Mouse (Mus musculus) CH12.LX (cell line): ENCODE measurements around the gene Necab2. TPM values are rescaled to one million over a fixed set of nuclear protein-coding genes. Genes with fewer than 3 reads are reported as not detected.

Experiments
- DNase-seq: peaks from one replicate; pipeline ENCODE4 v3.0.0-alpha.2; 2013; ENCODE audit errors: extremely low read depth
- H3K27ac ChIP-seq: 2 replicates; pipeline ENCODE4 v1.5.1; 2012; ENCODE audit warnings: low read depth, mild to moderate bottlenecking, control low read depth, moderate library complexity; ENCODE audit not compliant: insufficient read depth
- H3K27me3 ChIP-seq: replicated peaks from 2 replicates; pipeline ENCODE3; 2012; ENCODE audit warnings: inconsistent platforms
- H3K36me3 ChIP-seq, 2 experiments: replicated peaks in 1 of 2; 2 replicates each; pipeline versions ENCODE3 to v1.6.1; 2012; ENCODE audit warnings: inconsistent platforms in 1 of 2, low read length in 1 of 2, mild to moderate bottlenecking in 1 of 2, mixed read lengths in 1 of 2, moderate library complexity in 1 of 2; ENCODE audit not compliant: control insufficient read depth in 1 of 2, insufficient read depth in 1 of 2
- H3K4me1 ChIP-seq, 2 experiments: 2 replicates each; pipeline ENCODE4 v1.6.1; 2012; ENCODE audit warnings: inconsistent platforms in 1 of 2, moderate library complexity in 1 of 2; ENCODE audit not compliant: insufficient read depth in 2 of 2, control insufficient read depth in 1 of 2
- H3K4me2 ChIP-seq: 2 replicates; pipeline ENCODE4 v1.6.1; 2012; ENCODE audit warnings: low read depth, mild to moderate bottlenecking, control low read depth; ENCODE audit not compliant: poor library complexity, insufficient read depth, severe bottlenecking
- H3K4me3 ChIP-seq, 3 experiments: fragments of 150-350 bp in 1 of 3; sonication (generic) in 1 of 3; replicated peaks in 1 of 3; 2 replicates each; pipeline versions ENCODE3 to v1.5.1; 2011 to 2012; ENCODE audit warnings: low read depth in 2 of 3, low read length in 2 of 3, mild to moderate bottlenecking in 2 of 3, moderate library complexity in 2 of 3, control low read depth in 1 of 3, improper control_type of control experiment in 1 of 3, inconsistent platforms in 1 of 3, mixed read lengths in 1 of 3; ENCODE audit not compliant: poor library complexity in 1 of 3
- H3K79me2 ChIP-seq: replicated peaks from 2 replicates; pipeline ENCODE4 v1.6.1; 2012; ENCODE audit warnings: mild to moderate bottlenecking, moderate library complexity; ENCODE audit not compliant: control insufficient read depth, poor library complexity, insufficient read depth, severe bottlenecking; ENCODE audit errors: extremely low read depth
- H3K9ac ChIP-seq: 2 replicates; pipeline ENCODE4 v1.6.1; 2012; ENCODE audit warnings: low read depth, mild to moderate bottlenecking, control low read depth, moderate library complexity; ENCODE audit not compliant: insufficient read depth
- H3K9me3 ChIP-seq: replicated peaks from 2 replicates; pipeline ENCODE3; 2012; ENCODE audit warnings: low read length, inconsistent platforms, mixed read lengths
- E2F4 ChIP-seq: IDR thresholded peaks from 2 replicates; pipeline ENCODE4 v1.6.1; 2011; ENCODE audit warnings: low read depth, low read length, improper control_type of control experiment; ENCODE audit not compliant: insufficient replicate concordance
- EP300 ChIP-seq: IDR thresholded peaks from 2 replicates; pipeline ENCODE4 v1.6.1; 2011; ENCODE audit warnings: low read length, improper control_type of control experiment
- GABPA ChIP-seq: IDR thresholded peaks from 2 replicates; pipeline ENCODE4 v1.6.1; 2012; ENCODE audit warnings: low read depth, low read length, improper control_type of control experiment, inconsistent platforms; ENCODE audit not compliant: insufficient replicate concordance
- HCFC1 ChIP-seq: IDR thresholded peaks from 2 replicates; pipeline ENCODE4 v1.6.1; 2012; ENCODE audit warnings: low read depth, mild to moderate bottlenecking, inconsistent platforms, low read length, improper control_type of control experiment
- IRF4 ChIP-seq: IDR thresholded peaks from 2 replicates; pipeline ENCODE4 v1.6.1; 2014; ENCODE audit warnings: low read depth, mild to moderate bottlenecking, inconsistent platforms, low read length, improper control_type of control experiment
- JUN ChIP-seq: IDR thresholded peaks from 2 replicates; pipeline ENCODE4 v1.6.1; 2011; ENCODE audit warnings: low read depth, mild to moderate bottlenecking, low read length, improper control_type of control experiment, moderate library complexity; ENCODE audit not compliant: insufficient read depth
- MAFK ChIP-seq: IDR thresholded peaks from 2 replicates; pipeline ENCODE4 v1.6.1; 2011; ENCODE audit warnings: low read length, improper control_type of control experiment; ENCODE audit not compliant: insufficient replicate concordance
- NELFE ChIP-seq: IDR thresholded peaks from 2 replicates; pipeline ENCODE4 v1.6.1; 2011; ENCODE audit warnings: low read depth, low read length, improper control_type of control experiment
- PAX5 ChIP-seq: IDR thresholded peaks from 2 replicates; pipeline ENCODE4 v1.6.1; 2012; ENCODE audit warnings: low read length, inconsistent platforms, mixed read lengths
- POLR2AphosphoS2 ChIP-seq: IDR thresholded peaks from 2 replicates; pipeline ENCODE4 v1.6.1; 2011; ENCODE audit warnings: low read depth, low read length, improper control_type of control experiment
- RAD21 ChIP-seq: IDR thresholded peaks from 2 replicates; pipeline ENCODE4 v1.6.1; 2011; ENCODE audit warnings: low read depth, mild to moderate bottlenecking, low read length, improper control_type of control experiment, moderate library complexity
- SMC3 ChIP-seq: IDR thresholded peaks from 2 replicates; pipeline ENCODE4 v1.6.1; 2011; ENCODE audit warnings: low read depth, low read length, improper control_type of control experiment
- TBP ChIP-seq: conservative IDR thresholded peaks from 2 replicates; pipeline ENCODE4 v1.6.1; 2011; ENCODE audit warnings: low read depth, low read length, improper control_type of control experiment
- UBTF ChIP-seq: IDR thresholded peaks from 2 replicates; pipeline ENCODE4 v1.6.1; 2012; ENCODE audit warnings: low read depth, mild to moderate bottlenecking, inconsistent platforms, low read length, improper control_type of control experiment, moderate library complexity
- USF1 ChIP-seq: IDR thresholded peaks from 2 replicates; pipeline ENCODE4 v1.6.1; 2014; ENCODE audit warnings: low read depth, mild to moderate bottlenecking, inconsistent platforms, low read length, improper control_type of control experiment
- ZMIZ1 ChIP-seq: IDR thresholded peaks from 2 replicates; pipeline ENCODE4 v1.6.1; 2012; ENCODE audit warnings: low read depth, mild to moderate bottlenecking, inconsistent platforms, low read length, improper control_type of control experiment
- ZNF384 ChIP-seq: IDR thresholded peaks from 2 replicates; pipeline ENCODE4 v1.6.1; 2012; ENCODE audit warnings: low read depth, low read length, improper control_type of control experiment, inconsistent platforms
- dilution Hi-C: fragments of 300-500 bp; cut with MboI; formaldehyde crosslinking; loops from 2 replicates; pipeline ENCODE4 v1.14.3; 2020; ENCODE audit warnings: low sequenced_read_pairs; ENCODE audit not compliant: extremely low pct_unique_long_range_greater_than_20kb, extremely low pct_ligation_motif_present
- in situ Hi-C: fragments of 300-500 bp; cut with MboI; formaldehyde crosslinking; loops from 3 replicates; pipeline ENCODE4 v1.14.3; 2019; ENCODE audit warnings: low sequenced_read_pairs, low pct_ligation_motif_present, low pct_unique_long_range_greater_than_20kb, mixed read lengths
- polyA plus RNA-seq: library from polyadenylated mRNA; unstranded; fragments of >175 nt; gene quantifications from 2 replicates; pipeline ENCODE4 v1.2.1, GENCODE M21; 2012; ENCODE audit warnings: low read depth; ENCODE audit not compliant: insufficient read length
- total RNA-seq, 2 experiments: library from RNA; depleted of rRNA; stranded (reverse); fragments of 300-350 nt in 1 of 2; fragments of >200 nt in 1 of 2; gene quantifications; 2 replicates each; pipeline ENCODE4 v1.2.3; 2012 to 2014

Necab2 gene
- total and polyA plus RNA-seq, 3 experiments, result not detected

DNA sequence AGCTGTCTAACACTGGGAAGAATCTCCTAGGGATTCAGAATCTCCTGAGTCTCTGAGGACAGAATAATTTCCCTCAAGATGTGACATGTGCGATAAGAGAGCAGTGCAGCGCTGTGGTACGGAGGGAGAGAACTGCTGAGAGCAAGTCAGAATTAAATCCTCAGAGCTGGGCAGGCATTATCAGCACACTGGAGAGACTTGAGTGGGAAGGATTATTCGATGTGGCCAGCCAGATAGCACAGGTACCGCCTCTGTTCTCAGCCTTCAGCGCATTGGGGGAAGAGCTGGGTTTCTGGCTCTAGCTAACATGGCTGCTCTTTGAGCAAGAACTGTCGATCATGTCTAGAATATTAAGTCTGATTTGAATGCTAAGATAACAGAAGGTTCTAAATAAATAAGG, 65.2 kb downstream of the Necab2 start:
- Histone ChIP-seq H3K27me3 (no peaks in the 10 kb centered on the region), H3K36me3 (peaks cover 88 to 96% of the 10 kb centered on the region in 2 experiments), H3K9me3 (no peaks in the 10 kb centered on the region), H3K4me1 (peaks cover 0 to 11% of the 10 kb centered on the region in 2 experiments; a peak in 2 of 4 replicates), H3K9ac (no peak overlapping the region), H3K4me2 (no peak overlapping the region), H3K79me2 (no peaks in the 10 kb centered on the region), H3K4me3 (no peak overlapping the region), H3K27ac (no peak overlapping the region)
- in situ Hi-C loops (no loop called here), dilution Hi-C loops (no loop called here)
- DNase-seq, result no peak
- no peak for TF ChIP-seq TBP

DNA sequence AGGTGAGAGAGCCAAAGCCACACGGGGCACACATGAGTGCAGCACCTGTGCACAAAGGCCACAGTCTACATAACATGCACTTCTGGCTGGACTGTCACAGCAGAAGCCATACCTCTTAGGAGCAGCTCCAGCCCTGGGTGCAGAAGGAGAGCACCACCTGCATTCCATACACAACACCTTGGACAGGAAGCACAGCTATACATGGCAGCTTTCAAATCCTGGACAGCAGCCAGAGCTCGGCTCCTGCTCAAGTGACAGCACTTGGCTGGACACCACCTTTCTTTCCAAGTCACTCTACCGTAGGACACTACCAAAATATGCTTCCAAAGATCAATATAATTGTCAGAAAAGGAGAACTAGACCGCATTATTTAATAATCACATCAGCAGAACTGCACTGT, 66.9 kb downstream of the Necab2 start:
- in situ Hi-C loops, result no loop called here

DNA sequence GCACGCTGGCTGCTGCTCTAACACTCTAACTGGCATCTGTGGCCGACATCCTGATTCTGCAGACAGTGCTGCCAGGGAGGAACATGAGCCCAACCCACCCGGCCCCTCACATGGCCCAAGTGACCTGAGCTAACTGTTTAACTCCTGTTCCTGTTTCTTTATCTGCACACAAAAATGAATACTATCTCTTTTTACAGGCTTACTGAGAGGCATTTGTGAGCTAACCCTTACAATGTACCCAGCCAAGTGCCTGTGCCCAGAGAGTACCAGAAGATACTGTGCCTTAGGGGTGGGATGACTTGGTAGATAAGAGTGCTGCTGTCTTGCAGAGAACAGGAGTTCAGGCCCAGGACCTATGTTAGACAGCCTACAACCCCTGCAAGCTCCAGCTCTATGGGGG, 68.4 kb downstream of the Necab2 start:
- Histone ChIP-seq H3K79me2 (no peaks in the 10 kb centered on the region), H3K9ac (no peak overlapping the region), H3K4me2 (no peak overlapping the region), H3K27me3 (no peaks in the 10 kb centered on the region), H3K9me3 (no peaks in the 10 kb centered on the region), H3K27ac (no peak overlapping the region), H3K4me1 (peaks cover 0 to 12% of the 10 kb centered on the region in 2 experiments; a peak in 2 of 4 replicates), H3K4me3 (no peak overlapping the region), H3K36me3 (peaks cover 90 to 98% of the 10 kb centered on the region in 2 experiments)
- dilution Hi-C loops, result no loop called here
- TF ChIP-seq E2F4 (no peak), POLR2AphosphoS2 (no peak), UBTF (no peak), ZMIZ1 (no peak), PAX5 (no peak), MAFK (no peak), GABPA (no peak)
- in situ Hi-C loops, result no loop called here
- no peak for DNase-seq

More for the DNA sequence above, 66.9 kb downstream of the Necab2 start:
- no peak for TF ChIP-seq JUN
- no peak for TF ChIP-seq USF1
- TF ChIP-seq PAX5, result no peak
- TF ChIP-seq EP300, result no peak
- TF ChIP-seq NELFE, result no peak
- no peak for TF ChIP-seq HCFC1
- no peak for TF ChIP-seq ZNF384
- TF ChIP-seq RAD21, result no peak
- no peak for TF ChIP-seq E2F4
- TF ChIP-seq SMC3, result no peak
- TF ChIP-seq IRF4, result no peak
- DNase-seq, result no peak
- H3K27ac ChIP-seq, result no peak overlapping the region
- no peaks in the 10 kb centered on the region for H3K79me2 ChIP-seq
- no peaks in the 10 kb centered on the region for H3K9me3 ChIP-seq
- no peak overlapping the region for H3K9ac ChIP-seq
- H3K4me1 ChIP-seq, result peaks cover 0 to 12% of the 10 kb centered on the region in 2 experiments; a peak in 2 of 4 replicates
- H3K36me3 ChIP-seq, result peaks cover 89 to 98% of the 10 kb centered on the region in 2 experiments
- H3K4me2 ChIP-seq, result no peak overlapping the region
- no peak overlapping the region for H3K4me3 ChIP-seq
- no peaks in the 10 kb centered on the region for H3K27me3 ChIP-seq
- dilution Hi-C loops, result no loop called here
